ENCODE assay signal across 8 mouse cellular contexts in the genomic region with DNA sequence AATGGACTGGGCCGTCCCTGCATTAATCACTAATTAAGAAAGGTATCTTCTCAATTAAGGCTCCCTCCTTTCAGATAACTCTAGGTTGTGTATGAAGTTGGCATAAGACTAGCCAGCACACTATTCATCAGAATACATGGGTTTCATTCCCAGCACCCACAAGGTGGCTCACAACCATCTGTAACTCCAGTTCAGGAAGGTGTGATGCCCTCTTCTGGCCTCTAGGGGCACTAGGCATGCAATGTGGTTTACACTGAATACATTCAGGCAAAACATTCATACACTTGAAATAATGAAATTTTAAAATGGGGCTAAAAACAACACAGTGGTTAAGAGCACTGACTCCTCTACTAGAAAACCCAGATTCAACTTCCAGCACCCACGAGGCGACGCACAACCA. TPM values are rescaled to one million over a fixed set of nuclear protein-coding genes. Genes with fewer than 3 reads are reported as not detected.
DNase-seq lines count a peak whose midpoint lies in the region; ATAC-seq and TF ChIP-seq lines count a peak whose summit lies in the region.

No protein-coding gene starts in this region.

- peak; percentile 56 to 60 for DNase-seq in cerebellum, postnatal 10 days
- no peak for DNase-seq in cerebellum, adult 11 months
- DNase-seq in 3134 (ENCODE audit: extremely low read depth, insufficient read length, low spot score), result peak; percentile 44
- DNase-seq in liver, adult 2 months (ENCODE audit: extremely low read depth, low read depth, low spot score), result peak; percentile 42
- DNase-seq in spleen, postnatal 36 days (ENCODE audit: low spot score in 2 of 2), result peak; percentile 50 to 64
- DNase-seq in right cerebral cortex, postnatal 25 days, result no peak

- no peak for ATAC-seq in neural tube, embryonic 15.5 days (ENCODE audit: low FRiP score)

- H3K27me3 ChIP-seq in liver, adult 2 months (ENCODE audit: control insufficient read depth, insufficient read depth, low read length), result no peaks in the 10 kb centered on the region
- 0 out of 2 replicates have a peak, but pooled peaks cover 4% of the 10 kb centered on the region for H3K27me3 ChIP-seq in neural tube, embryonic 15.5 days (replicated peaks)

- no peak overlapping the region for H3K4me2 ChIP-seq in neural tube, embryonic 15.5 days

- TF ChIP-seq POLR2A in bone marrow, adult 2 months (IDR thresholded peaks at IDR 0.05; ENCODE audit: borderline replicate concordance, control insufficient read depth, low read depth, low read length), result no peak
- TF ChIP-seq POLR2A in liver, adult 2 months (IDR thresholded peaks at IDR 0.05; ENCODE audit: extremely low read depth, insufficient read depth, low read length), result no peak

- H3K27ac ChIP-seq in bone marrow, adult 2 months (ENCODE audit: control insufficient read depth, insufficient read depth, low read depth, low read length, poor library complexity), result no peak overlapping the region
- H3K27ac ChIP-seq in liver, adult 2 months (replicated peaks; ENCODE audit: insufficient read depth, low read depth, low read length), result no peak overlapping the region
- no peak overlapping the region for H3K27ac ChIP-seq in neural tube, embryonic 15.5 days (replicated peaks)

- TF ChIP-seq CTCF in bone marrow, adult 2 months (IDR thresholded peaks at IDR 0.05; ENCODE audit: control insufficient read depth, insufficient read depth, low read length), result peak; percentile 72
- peak; percentile 58; the same call in 1 of the 2 replicates for TF ChIP-seq CTCF in liver, adult 2 months (IDR thresholded peaks at IDR 0.05; ENCODE audit: low read depth, low read length)

- H3K36me3 ChIP-seq in liver, adult 2 months (ENCODE audit: control insufficient read depth, insufficient read depth, low read length), result no peaks in the 10 kb centered on the region
- no peaks in the 10 kb centered on the region for H3K36me3 ChIP-seq in neural tube, embryonic 15.5 days

- H3K4me3 ChIP-seq in bone marrow, adult 2 months (replicated peaks; ENCODE audit: control insufficient read depth, low read depth, low read length), result no peak overlapping the region
- H3K4me3 ChIP-seq in liver, adult 2 months (ENCODE audit: insufficient read depth, low read depth, low read length), result no peak overlapping the region
- H3K4me3 ChIP-seq in neural tube, embryonic 15.5 days (replicated peaks), result no peak overlapping the region

- WGBS in bone marrow, adult 2 months, result 60% methylated on average over 4 of the region's 4 CpGs
- WGBS in liver, adult 2 months, result 58% methylated on average over 4 of the region's 4 CpGs
- 49% methylated on average over 4 of the region's 4 CpGs for WGBS in neural tube, embryonic 15.5 days

- H3K4me1 ChIP-seq in bone marrow, adult 2 months (ENCODE audit: control insufficient read depth, insufficient read depth, low read length), result no peaks in the 10 kb centered on the region; the same call in none of the 2 replicates
- no peaks in the 10 kb centered on the region for H3K4me1 ChIP-seq in liver, adult 2 months (ENCODE audit: control insufficient read depth, insufficient read depth, low read length)
- peaks cover 5% of the 10 kb centered on the region for H3K4me1 ChIP-seq in neural tube, embryonic 15.5 days

- H3K79me2 ChIP-seq in liver, adult 2 months (ENCODE audit: control insufficient read depth, insufficient read depth, low read length), result no peaks in the 10 kb centered on the region

- no peaks in the 10 kb centered on the region for H3K9me3 ChIP-seq in neural tube, embryonic 15.5 days (replicated peaks)

- H3K9ac ChIP-seq in liver, adult 2 months (ENCODE audit: low read depth, low read length), result no peak overlapping the region
- H3K9ac ChIP-seq in neural tube, embryonic 15.5 days (replicated peaks), result no peak overlapping the region

RNA-seq across cellular contexts. Expression of a gene that starts 4.3 kb away (rescaled TPM):
- 2,007 and 3,389 TPM in 2 replicates for polyA plus RNA-seq in bone marrow, adult 2 months (2011; ENCODE audit: insufficient read depth, insufficient read length, low replicate concordance, missing spikeins)
- total RNA-seq in liver, adult 2 months (2014; rRNA removed), result 1,005 and 1,133 TPM in 2 replicates
- 292 and 293 TPM in 2 replicates for polyA plus RNA-seq in liver, adult 2 months (2012; rRNA removed)
- polyA plus RNA-seq in neural tube, embryonic 15.5 days (2015; fragmentation: Nextera tagmentation; extraction: Ambion mirVana), result 597 and 626 TPM in 2 replicates

RNA-seq across cellular contexts. Expression of a gene that starts 8.8 kb away (rescaled TPM):
- 1.4 TPM in 1 of 2 replicates, not detected in the other for polyA plus RNA-seq in bone marrow, adult 2 months (2011; ENCODE audit: insufficient read depth, insufficient read length, low replicate concordance, missing spikeins)
- total RNA-seq in liver, adult 2 months (2014; rRNA removed), result under 0.01 and 0.07 TPM in 2 replicates
- polyA plus RNA-seq in liver, adult 2 months (2012; rRNA removed), result 0.11 TPM in 1 of 2 replicates, not detected in the other
- not detected in 2 replicates for polyA plus RNA-seq in neural tube, embryonic 15.5 days (2015; fragmentation: Nextera tagmentation; extraction: Ambion mirVana)

RNA-seq across cellular contexts. Expression of a gene that starts 25.5 kb away (rescaled TPM):
- polyA plus RNA-seq in bone marrow, adult 2 months (2011; ENCODE audit: insufficient read depth, insufficient read length, low replicate concordance, missing spikeins), result 21.2 and 25.6 TPM in 2 replicates
- 41.3 and 45.8 TPM in 2 replicates for total RNA-seq in liver, adult 2 months (2014; rRNA removed)
- polyA plus RNA-seq in liver, adult 2 months (2012; rRNA removed), result 27.5 and 33.8 TPM in 2 replicates
- 111 and 115 TPM in 2 replicates for polyA plus RNA-seq in neural tube, embryonic 15.5 days (2015; fragmentation: Nextera tagmentation; extraction: Ambion mirVana)

RNA-seq across cellular contexts. Expression of a gene that starts 29.8 kb away (rescaled TPM):
- polyA plus RNA-seq in bone marrow, adult 2 months (2011; ENCODE audit: insufficient read depth, insufficient read length, low replicate concordance, missing spikeins), result not detected in 2 replicates
- not detected in 2 replicates for total RNA-seq in liver, adult 2 months (2014; rRNA removed)
- polyA plus RNA-seq in liver, adult 2 months (2012; rRNA removed), result not detected in 2 replicates
- polyA plus RNA-seq in neural tube, embryonic 15.5 days (2015; fragmentation: Nextera tagmentation; extraction: Ambion mirVana), result 0.64 and 1.3 TPM in 2 replicates

Comparison
In these comparisons a context has a peak if more than half of its experiments do, and no peak if none do; other contexts are left out.
1. DNase-seq: peak in cerebellum, postnatal 10 days (2 of 2), 3134 (single experiment), liver, adult 2 months (single experiment) and spleen, postnatal 36 days (2 of 2); none in cerebellum, adult 11 months (single experiment) and right cerebral cortex, postnatal 25 days (single experiment).